Mouse (Mus musculus) ES-Bruce4 (cell line): ENCODE measurements around the gene Rnase4.

Source experiments
- CTCF ChIP-seq: IDR thresholded peaks from one replicate; pipeline ENCODE4 v1.8.1; 2011; ENCODE audit warnings: low read depth, low read length
- EP300 ChIP-seq: IDR thresholded peaks from 2 replicates; pipeline ENCODE4 v1.6.1; 2011; ENCODE audit warnings: low read depth, low read length; ENCODE audit not compliant: insufficient read depth
- POLR2A ChIP-seq: IDR thresholded peaks from one replicate; pipeline ENCODE4 v1.8.1; 2011; ENCODE audit warnings: low read length; ENCODE audit not compliant: insufficient read depth

DNA sequence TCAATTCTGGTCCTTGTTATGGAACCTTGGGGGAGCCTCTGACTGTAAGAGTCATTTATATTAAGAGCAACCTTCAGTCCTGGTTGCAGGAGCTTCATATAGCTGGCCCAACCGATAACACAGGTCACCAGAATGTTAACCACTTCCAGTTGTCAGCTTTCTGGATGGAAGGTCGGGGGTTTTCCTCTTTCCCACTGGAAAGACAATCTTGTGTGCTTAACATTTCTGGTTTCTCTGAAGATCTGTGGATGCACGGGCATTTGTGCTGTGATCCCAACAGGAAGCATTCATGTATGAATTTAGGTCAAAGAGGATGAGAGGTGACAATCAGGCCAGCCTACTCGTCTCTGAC, 38.7 kb downstream of the Rnase4 start:
- no peak for TF ChIP-seq EP300
- TF ChIP-seq POLR2A = no peak
- TF ChIP-seq CTCF = no peak
